Mouse (Mus musculus) midbrain, embryonic 12.5 days (tissue): ENCODE data around the gene Rnf220. TPM values are rescaled to one million over a fixed set of nuclear protein-coding genes. Genes with fewer than 3 reads are reported as not detected.

ENCODE experiments used
- ATAC-seq: fragments of 200-750 bp; cut with Nextera tagmentation; 2 replicates; pipeline ENCODE4 v1.8.0; 2017; ENCODE audit warnings: low read depth, moderate TSS enrichment, moderate library complexity; ENCODE audit not compliant: low FRiP score
- H3K27ac ChIP-seq: fragments of 300-500 bp; sonication (generic); replicated peaks from 2 replicates; pipeline ENCODE4 v1.5.1; 2016; ENCODE audit warnings: mild to moderate bottlenecking
- H3K27me3 ChIP-seq: fragments of 300-500 bp; sonication (generic); 2 replicates; pipeline ENCODE4 v1.6.1; 2016; ENCODE audit warnings: mild to moderate bottlenecking
- H3K36me3 ChIP-seq: fragments of 300-500 bp; sonication (generic); 2 replicates; pipeline ENCODE4 v1.6.1; 2016
- H3K4me1 ChIP-seq: fragments of 300-500 bp; sonication (generic); 2 replicates; pipeline ENCODE4 v1.6.1; 2016
- H3K4me2 ChIP-seq: fragments of 300-500 bp; sonication (generic); replicated peaks from 2 replicates; pipeline ENCODE4 v1.6.1; 2016; ENCODE audit warnings: mild to moderate bottlenecking, moderate library complexity
- H3K4me3 ChIP-seq: fragments of 300-500 bp; sonication (generic); 2 replicates; pipeline ENCODE4 v1.5.1; 2016; ENCODE audit warnings: mild to moderate bottlenecking
- H3K9ac ChIP-seq: fragments of 300-500 bp; sonication (generic); replicated peaks from 2 replicates; pipeline ENCODE4 v1.6.1; 2016; ENCODE audit warnings: mild to moderate bottlenecking, moderate library complexity
- H3K9me3 ChIP-seq: fragments of 300-500 bp; sonication (generic); 2 replicates; pipeline ENCODE4 v1.6.1; 2016; ENCODE audit warnings: mild to moderate bottlenecking
- WGBS: fragments of 180-500 bp; shearing (Covaris S2); methylation state at CpG from one replicate; pipeline ENCODE4 v1.1.7; 2016; 5-methylcytosine and 5-hydroxymethylcytosine counted together
- polyA plus RNA-seq: library from polyadenylated mRNA; unstranded; fragments of >200 nt; fragmentation: Nextera tagmentation; extraction: Ambion mirVana; gene quantifications from 2 replicates; pipeline ENCODE4 v1.2.1, GENCODE M21; 2016

The Rnf220 gene
- polyA plus RNA-seq, 1 experiment from 2014 or later = 108 TPM

DNA sequence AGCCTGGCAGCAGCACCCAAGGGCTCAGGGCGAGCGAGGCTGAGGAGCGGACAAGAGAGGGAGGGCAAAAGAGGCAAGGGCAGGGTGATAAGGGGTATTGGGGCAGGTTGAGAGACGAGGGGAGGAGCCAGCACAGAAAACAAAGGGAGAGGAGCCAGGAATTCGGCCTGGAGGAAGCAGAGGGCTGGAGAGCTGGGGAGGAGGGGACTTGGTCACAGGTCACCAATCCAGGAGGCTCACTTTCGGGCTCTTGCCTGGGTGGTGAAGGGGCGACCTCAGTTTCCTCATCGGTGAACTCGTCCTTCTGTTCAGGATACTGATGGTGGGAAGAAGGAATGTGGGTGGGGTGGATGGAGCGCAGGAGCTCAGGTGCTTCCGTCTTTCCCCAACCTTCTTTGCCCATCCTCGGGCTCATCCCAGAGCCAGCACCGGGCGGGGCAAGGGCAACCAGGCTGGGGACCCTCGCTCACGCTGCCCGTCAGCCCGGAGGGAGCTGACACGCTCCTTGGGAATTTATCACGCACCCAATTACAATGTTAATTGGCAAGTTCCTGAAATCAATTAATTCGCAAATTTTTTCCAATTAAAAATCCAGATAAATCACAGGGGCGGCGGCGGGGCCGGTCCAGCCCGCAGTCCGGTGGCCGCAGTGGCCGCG, 193.1 kb downstream of the Rnf220 start:
- H3K9ac ChIP-seq = peak overlapping the region; percentile 50; the same call in 1 of the 2 replicates
- H3K9me3 ChIP-seq = no peaks in the 10 kb centered on the region
- H3K4me2 ChIP-seq = peak overlapping the region; percentile 62
- peaks cover 97% of the 10 kb centered on the region for H3K27me3 ChIP-seq
- peak overlapping the region; percentile 36 for H3K4me3 ChIP-seq
- WGBS = 9% methylated on average over 30 of the region's 30 CpGs
- no peaks in the 10 kb centered on the region for H3K36me3 ChIP-seq
- ATAC-seq = no peak
- peaks cover 36% of the 10 kb centered on the region for H3K4me1 ChIP-seq
- H3K27ac ChIP-seq = peak overlapping the region; percentile 36; the same call in 1 of the 2 replicates

GRCm38 (mm10) chr4:117302027-117302806, 194.6 kb downstream of the Rnf220 start:
- no peaks in the 10 kb centered on the region for H3K36me3 ChIP-seq
- no peak overlapping the region for H3K9ac ChIP-seq
- WGBS = 40% methylated on average over 14 of the region's 14 CpGs
- peaks cover 93% of the 10 kb centered on the region for H3K27me3 ChIP-seq
- no peak overlapping the region for H3K4me2 ChIP-seq
- peaks cover 31% of the 10 kb centered on the region for H3K4me1 ChIP-seq
- no peaks in the 10 kb centered on the region for H3K9me3 ChIP-seq
- ATAC-seq = no peak
- H3K4me3 ChIP-seq = no peak overlapping the region
- no peak overlapping the region for H3K27ac ChIP-seq

DNA sequence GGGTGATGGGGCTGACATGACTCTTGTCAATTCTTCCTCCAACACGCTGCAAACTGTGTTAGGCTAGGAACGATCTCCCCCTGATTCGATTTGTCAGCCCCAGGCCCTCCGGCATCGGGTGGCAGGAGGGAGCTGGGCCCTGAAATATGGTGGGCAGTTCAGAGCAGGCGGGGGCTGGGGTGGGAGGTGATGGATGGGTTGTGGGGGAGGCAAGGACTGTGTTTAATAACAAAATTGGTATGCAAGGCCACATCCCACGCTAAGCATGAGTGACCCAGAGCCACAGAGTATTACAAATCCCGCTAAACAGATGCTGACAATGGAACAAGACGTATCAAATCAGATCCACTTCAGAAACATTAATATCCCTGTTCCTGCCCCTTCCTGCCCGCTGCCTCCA, 196.9 kb downstream of the Rnf220 start:
- Histone ChIP-seq H3K4me1 (peaks cover 32% of the 10 kb centered on the region), H3K27me3 (peaks cover 90% of the 10 kb centered on the region), H3K9ac (peak overlapping the region; percentile 20; the same call in 1 of the 2 replicates), H3K36me3 (no peaks in the 10 kb centered on the region), H3K4me2 (no peak overlapping the region), H3K9me3 (no peaks in the 10 kb centered on the region), H3K4me3 (no peak overlapping the region), H3K27ac (0 out of 2 replicates have a peak overlapping the region, but pooled peaks have one; percentile 20)
- no peak for ATAC-seq
- WGBS = 71% methylated on average over 10 of the region's 10 CpGs

- no peak for ATAC-seq
- no peak overlapping the region for H3K4me3 ChIP-seq
- 83% methylated on average over 9 of the region's 9 CpGs for WGBS
- no peak overlapping the region for H3K9ac ChIP-seq
- no peaks in the 10 kb centered on the region for H3K9me3 ChIP-seq
- H3K27ac ChIP-seq = no peak overlapping the region
- H3K4me2 ChIP-seq = no peak overlapping the region
- H3K4me1 ChIP-seq = peaks cover 13% of the 10 kb centered on the region
- H3K36me3 ChIP-seq = no peaks in the 10 kb centered on the region
- H3K27me3 ChIP-seq = peaks cover 69% of the 10 kb centered on the region
Observed at GRCm38 (mm10) chr4:117297819-117298218, 199.0 kb downstream of the Rnf220 start.

DNA sequence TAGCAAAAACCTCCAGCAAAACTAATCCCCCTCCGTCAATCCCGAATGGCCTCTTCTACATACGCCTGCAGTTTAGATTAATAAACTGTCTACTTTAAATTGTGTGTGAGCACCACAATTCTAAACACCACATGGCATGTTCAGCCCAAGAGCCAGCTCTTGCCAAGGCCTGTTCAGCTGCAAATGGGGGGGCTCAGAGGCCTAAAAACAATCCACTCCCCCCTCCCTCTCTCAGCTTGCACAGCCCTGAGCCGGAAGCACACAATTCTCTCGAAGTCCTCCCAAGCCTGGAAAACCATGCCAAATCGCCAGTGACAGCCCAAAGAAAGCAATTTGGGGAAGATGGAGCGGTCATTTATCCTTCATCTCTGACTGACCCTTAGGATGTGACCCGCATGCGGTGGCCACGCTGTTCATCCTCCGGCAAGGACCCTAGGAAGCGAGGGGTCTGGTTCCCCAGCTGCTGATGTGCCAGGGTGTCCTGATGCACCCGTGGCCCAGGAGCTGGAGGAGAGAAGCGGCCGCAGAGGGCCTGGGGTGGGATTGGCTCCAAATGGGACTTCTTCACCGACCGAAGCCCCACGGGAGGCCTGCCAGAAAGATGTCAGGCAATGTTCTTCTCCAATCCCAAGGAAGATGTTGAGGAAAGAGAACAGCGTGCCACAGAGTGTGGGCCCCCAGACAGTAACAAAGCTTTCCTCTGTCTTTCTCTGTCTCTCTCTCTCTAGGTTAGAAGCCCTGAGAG, 199.8 kb downstream of the Rnf220 start:
- H3K4me1 ChIP-seq = peaks cover 8% of the 10 kb centered on the region; the same call in 1 of the 2 replicates
- no peak overlapping the region for H3K9ac ChIP-seq
- 66% methylated on average over 19 of the region's 19 CpGs for WGBS

DNA sequence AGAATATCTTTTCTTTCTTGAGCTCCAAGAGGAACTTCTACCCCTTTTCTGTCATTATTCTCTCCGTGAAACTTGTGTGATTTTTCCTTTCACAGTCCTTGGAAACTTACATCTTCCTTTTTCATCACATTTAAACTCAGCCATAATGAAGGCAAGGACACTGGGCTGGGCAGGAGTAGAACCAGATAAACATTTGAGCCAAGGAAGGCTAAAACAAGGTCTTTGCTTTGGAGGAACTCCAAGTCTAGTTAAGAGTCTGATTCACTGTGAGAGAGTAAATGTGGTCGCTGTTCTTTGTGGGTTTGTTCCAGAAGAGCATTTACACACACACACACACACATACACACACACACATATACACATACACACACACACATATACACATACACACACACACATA, 205.2 kb downstream of the Rnf220 start:
- WGBS = 93% methylated on average over 2 of the region's 2 CpGs
- H3K36me3 ChIP-seq = peaks cover 8% of the 10 kb centered on the region
- no peaks in the 10 kb centered on the region for H3K9me3 ChIP-seq
- no peak overlapping the region for H3K27ac ChIP-seq
- H3K9ac ChIP-seq = no peak overlapping the region
- no peak for ATAC-seq
- H3K4me1 ChIP-seq = peaks cover 29% of the 10 kb centered on the region
- H3K4me3 ChIP-seq = no peak overlapping the region
- H3K4me2 ChIP-seq = no peak overlapping the region
- H3K27me3 ChIP-seq = peaks cover 26% of the 10 kb centered on the region

More for the DNA sequence above, 199.8 kb downstream of the Rnf220 start:
- H3K9me3 ChIP-seq = no peaks in the 10 kb centered on the region
- H3K27me3 ChIP-seq = peaks cover 61% of the 10 kb centered on the region
- H3K4me3 ChIP-seq = no peak overlapping the region
- no peak overlapping the region for H3K27ac ChIP-seq
- H3K36me3 ChIP-seq = no peaks in the 10 kb centered on the region
- no peak for ATAC-seq
- H3K4me2 ChIP-seq = no peak overlapping the region

DNA sequence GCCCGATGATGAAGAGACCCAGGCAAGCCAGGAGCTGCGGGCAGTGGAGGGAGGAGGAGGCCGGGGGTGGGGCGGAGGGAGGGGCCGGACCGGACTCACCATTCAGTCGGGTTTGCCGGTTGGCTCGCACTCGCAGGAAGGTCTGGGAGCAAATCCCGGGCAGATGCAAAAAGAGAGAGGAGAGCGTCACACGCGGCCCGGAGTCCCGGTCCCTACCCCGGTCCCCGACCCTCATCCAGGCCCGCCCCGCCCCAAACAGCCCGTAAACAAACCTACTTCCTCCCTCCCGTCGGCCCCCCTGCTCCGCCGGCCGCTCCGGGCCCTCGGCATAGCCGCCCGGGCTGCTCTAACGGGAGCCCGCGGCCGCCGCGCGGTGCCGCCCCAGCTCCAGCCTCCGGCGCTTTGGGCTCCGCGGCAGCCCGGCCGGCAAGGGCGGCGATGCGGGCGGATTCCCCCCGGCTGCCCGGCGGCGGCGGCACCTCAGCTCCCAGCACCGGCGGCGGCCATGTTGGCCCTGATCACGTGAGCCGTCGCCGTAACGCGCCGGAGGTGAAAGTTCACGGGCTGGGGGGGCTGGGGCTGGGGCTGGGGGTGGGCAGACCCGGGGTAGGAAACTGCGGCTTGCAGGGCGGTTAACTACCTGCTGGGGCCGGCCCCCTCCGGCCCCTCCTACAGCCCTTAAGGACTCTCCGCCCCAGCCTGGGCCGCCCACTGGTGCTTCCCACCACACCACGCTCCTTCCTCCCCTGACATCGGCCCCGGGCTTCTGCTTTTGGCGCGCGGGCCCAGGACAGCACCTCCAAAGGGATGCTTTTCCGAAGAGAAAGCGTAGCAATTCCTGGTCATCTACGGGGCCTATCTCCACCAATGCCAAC, 207.7 kb downstream of the Rnf220 start:
- peak overlapping the region; percentile 95 for H3K27ac ChIP-seq
- H3K9ac ChIP-seq = peak overlapping the region; percentile 83
- H3K27me3 ChIP-seq = peaks cover 36% of the 10 kb centered on the region
- H3K36me3 ChIP-seq = peaks cover 32% of the 10 kb centered on the region
- peak overlapping the region; percentile 79 for H3K4me3 ChIP-seq
- ATAC-seq = peak; percentile 86
- H3K4me1 ChIP-seq = peaks cover 54% of the 10 kb centered on the region
- H3K4me2 ChIP-seq = peak overlapping the region; percentile 65
- H3K9me3 ChIP-seq = no peaks in the 10 kb centered on the region
- WGBS = under 1% methylated on average over 65 of the region's 80 CpGs

DNA sequence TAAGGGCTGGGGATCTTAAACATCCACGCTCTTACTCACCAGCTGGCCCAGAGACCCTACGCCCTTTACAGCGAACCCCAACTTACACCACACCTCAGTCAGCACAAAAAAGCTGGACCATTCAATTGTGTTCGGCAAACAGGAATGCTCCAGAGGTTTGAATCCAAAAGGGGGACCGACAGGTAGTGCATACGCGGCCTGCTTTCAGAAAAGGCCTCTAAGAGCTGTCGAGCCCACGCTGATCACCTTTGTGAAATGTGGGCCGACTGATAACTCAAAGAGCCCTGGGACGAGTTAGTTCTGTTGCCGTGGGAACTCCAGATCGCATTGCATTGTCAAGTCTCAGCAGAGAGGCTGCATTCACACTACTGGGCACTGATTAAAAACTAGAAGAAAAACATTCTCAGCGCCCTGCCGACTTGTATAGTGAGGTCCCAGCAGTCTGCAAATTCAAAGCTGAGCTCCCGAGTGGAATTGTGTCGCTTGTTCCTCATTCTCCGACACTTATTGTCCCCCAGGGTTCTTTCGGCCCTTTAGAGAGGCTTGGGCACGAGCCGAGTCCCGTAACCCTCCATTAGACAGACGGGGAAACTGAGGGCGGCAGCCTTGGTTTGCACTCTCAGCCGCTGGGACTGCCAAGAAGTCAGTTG, 208.4 kb downstream of the Rnf220 start:
- H3K4me2 ChIP-seq = peak overlapping the region; percentile 65
- peak overlapping the region; percentile 95 for H3K27ac ChIP-seq
- peak overlapping the region; percentile 83 for H3K9ac ChIP-seq
- no peaks in the 10 kb centered on the region for H3K9me3 ChIP-seq
- 19% methylated on average over 25 of the region's 25 CpGs for WGBS
- H3K36me3 ChIP-seq = peaks cover 34% of the 10 kb centered on the region
- peaks cover 37% of the 10 kb centered on the region for H3K27me3 ChIP-seq
- peak overlapping the region; percentile 79 for H3K4me3 ChIP-seq
- ATAC-seq = no peak
- peaks cover 62% of the 10 kb centered on the region for H3K4me1 ChIP-seq

GRCm38 (mm10) chr4:117284363-117284762, 212.5 kb downstream of the Rnf220 start:
- H3K36me3 ChIP-seq = peaks cover 47% of the 10 kb centered on the region
- H3K9ac ChIP-seq = no peak overlapping the region; the same call in 1 of the 2 replicates
- 30% methylated on average over 4 of the region's 4 CpGs for WGBS
- no peak for ATAC-seq
- peaks cover 69% of the 10 kb centered on the region for H3K27me3 ChIP-seq
- H3K4me2 ChIP-seq = peak overlapping the region; percentile 27; the same call in 1 of the 2 replicates
- H3K9me3 ChIP-seq = no peaks in the 10 kb centered on the region
- no peak overlapping the region for H3K4me3 ChIP-seq
- peaks cover 79% of the 10 kb centered on the region for H3K4me1 ChIP-seq
- H3K27ac ChIP-seq = peak overlapping the region; percentile 85

GRCm38 (mm10) chr4:117283271-117284191, 213.3 kb downstream of the Rnf220 start:
- ATAC-seq = peak; percentile 73
- Histone ChIP-seq H3K9me3 (no peaks in the 10 kb centered on the region), H3K27me3 (peaks cover 77% of the 10 kb centered on the region), H3K36me3 (peaks cover 55% of the 10 kb centered on the region), H3K4me3 (no peak overlapping the region), H3K4me1 (peaks cover 83% of the 10 kb centered on the region), H3K9ac (0 out of 2 replicates have a peak overlapping the region, but pooled peaks have one; percentile 32), H3K4me2 (peak overlapping the region; percentile 27), H3K27ac (peak overlapping the region; percentile 85)
- 6% methylated on average over 22 of the region's 22 CpGs for WGBS
